Mouse (Mus musculus) right cerebral cortex, postnatal 4 days (tissue): Measurements from ENCODE around the gene Cntfr.

Source experiments
- DNase-seq: peaks from one replicate; pipeline ENCODE4 v3.0.0-alpha.2; 2022

Gene Cntfr

DNA sequence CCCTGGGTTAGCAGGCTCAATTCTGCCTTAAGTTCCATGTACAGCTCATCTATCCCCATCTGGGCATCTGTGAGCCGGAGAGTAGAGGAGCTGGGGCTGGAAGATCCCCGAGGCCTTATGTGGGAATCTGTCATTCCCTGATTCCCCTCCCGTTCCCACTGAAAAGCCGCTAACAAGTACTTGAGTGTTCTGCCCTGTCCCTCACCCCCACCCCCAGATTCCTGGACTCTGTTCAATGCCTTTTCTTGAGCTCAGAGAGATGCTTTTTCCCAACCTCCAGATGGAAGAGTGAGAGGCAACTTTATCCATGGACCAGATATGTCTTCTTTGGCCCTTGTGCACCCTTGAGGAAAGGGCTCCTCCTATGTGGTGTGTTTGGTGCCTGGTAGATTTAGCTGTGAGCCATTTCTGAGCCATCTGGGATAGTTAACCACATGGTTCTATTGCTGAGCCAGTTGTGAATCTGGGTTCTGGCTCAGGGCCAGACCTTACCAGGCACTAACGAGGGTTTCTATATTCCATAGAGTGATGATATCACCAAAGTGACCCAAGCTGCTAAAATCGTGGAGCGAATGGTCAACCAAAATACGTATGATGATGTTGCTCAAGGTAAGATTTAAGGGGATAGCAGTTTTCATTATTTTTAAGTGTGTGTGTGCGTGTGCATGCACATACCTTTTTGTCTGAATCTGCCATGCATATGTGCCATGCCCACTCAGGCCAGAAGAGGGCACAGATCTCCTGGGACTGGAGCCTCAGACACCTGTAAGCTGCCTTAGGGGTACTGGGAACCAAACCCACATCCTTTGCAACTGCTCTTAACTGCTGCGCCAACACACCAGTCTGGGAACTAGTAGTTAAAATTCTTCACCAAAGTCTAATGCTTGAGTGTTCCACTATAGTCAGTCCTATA is 87.0 kb downstream of the Cntfr start:
- DNase-seq: no peak
